ENCODE assay signal across 14 mouse cellular contexts in the genomic region with DNA sequence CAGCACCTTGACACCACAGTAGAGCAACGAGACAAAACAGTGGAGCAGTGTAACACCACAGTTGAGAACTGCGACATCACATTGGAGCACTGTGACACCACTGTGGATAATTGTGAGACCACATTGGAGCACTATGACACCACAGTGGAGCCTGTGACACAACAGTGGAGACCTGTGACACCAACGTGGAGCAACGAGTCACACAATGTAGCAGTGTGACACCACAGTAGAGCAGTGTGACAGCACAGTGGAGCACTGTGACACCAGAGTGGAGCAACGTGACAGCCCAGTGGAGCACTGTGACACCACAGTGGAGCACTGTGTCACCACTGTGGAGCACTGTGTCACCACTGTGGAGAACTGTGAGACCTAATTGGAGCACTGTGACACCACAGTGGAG.
DNase-seq lines count a peak whose midpoint lies in the region; ATAC-seq and TF ChIP-seq lines count a peak whose summit lies in the region.
"Had no signal": no experiment of that assay in that cellular context is flagged by ENCODE, and none has a peak within 500 bp of the region (broad histone marks: within the 10 kb centered on the region; RNA-seq: fewer than 3 reads in every experiment).

No protein-coding gene starts in this region.

- ATAC-seq in forebrain, postnatal 0 days, result 0 out of 2 replicates have a peak, but pooled peaks have one; percentile 11
- no peak for ATAC-seq in forebrain, embryonic 12.5 days (ENCODE audit: low FRiP score)
- peak; percentile 2; the same call in 1 of the 2 replicates for ATAC-seq in midbrain, postnatal 0 days (ENCODE audit: low FRiP score)

- TF ChIP-seq CTCF in forebrain, postnatal 0 days (IDR thresholded peaks at IDR 0.05; ENCODE audit: low read depth), result no peak
- TF ChIP-seq CTCF in midbrain, postnatal 0 days (IDR thresholded peaks at IDR 0.05), result no peak

- H3K4me3 ChIP-seq in forebrain, postnatal 0 days (ENCODE audit: low read depth, low read length), result no peak overlapping the region
- H3K4me3 ChIP-seq in forebrain, embryonic 12.5 days (replicated peaks), result no peak overlapping the region
- H3K4me3 ChIP-seq in midbrain, postnatal 0 days (ENCODE audit: low read depth, low read length), result no peak overlapping the region
- H3K4me3 ChIP-seq: embryonic facial prominence, embryonic 13.5 days; myocyte had no signal

- H3K4me2 ChIP-seq in forebrain, postnatal 0 days (ENCODE audit: low read depth), result no peak overlapping the region
- H3K4me2 ChIP-seq in forebrain, embryonic 12.5 days, result no peak overlapping the region
- H3K4me2 ChIP-seq in midbrain, postnatal 0 days (ENCODE audit: low read depth, low read length, poor library complexity, severe bottlenecking), result no peak overlapping the region
- H3K4me2 ChIP-seq: embryonic facial prominence, embryonic 13.5 days; lung, embryonic 14.5 days had no signal

- no peak overlapping the region for H3K27ac ChIP-seq in forebrain, postnatal 0 days (ENCODE audit: low read depth, low read length)
- no peak overlapping the region for H3K27ac ChIP-seq in forebrain, embryonic 12.5 days
- no peak overlapping the region for H3K27ac ChIP-seq in midbrain, postnatal 0 days (ENCODE audit: low read depth, low read length)
- H3K27ac ChIP-seq: embryonic facial prominence, embryonic 13.5 days had no signal

- H3K27me3 ChIP-seq in forebrain, postnatal 0 days (ENCODE audit: insufficient read depth, low read length), result no peaks in the 10 kb centered on the region
- H3K27me3 ChIP-seq in forebrain, embryonic 12.5 days, result no peaks in the 10 kb centered on the region
- H3K27me3 ChIP-seq in midbrain, postnatal 0 days (ENCODE audit: insufficient read depth, low read length), result no peaks in the 10 kb centered on the region
- H3K27me3 ChIP-seq: embryonic facial prominence, embryonic 13.5 days had no signal

- no peak overlapping the region for H3K9ac ChIP-seq in forebrain, postnatal 0 days
- H3K9ac ChIP-seq in forebrain, embryonic 12.5 days, result no peak overlapping the region
- H3K9ac ChIP-seq in midbrain, postnatal 0 days (replicated peaks; ENCODE audit: low read length, poor library complexity, severe bottlenecking), result no peak overlapping the region
- H3K9ac ChIP-seq: embryonic facial prominence, embryonic 13.5 days; lung, embryonic 14.5 days had no signal

- H3K9me3 ChIP-seq in forebrain, postnatal 0 days (ENCODE audit: low read length), result peaks cover 64% of the 10 kb centered on the region
- H3K9me3 ChIP-seq in forebrain, embryonic 12.5 days, result peaks cover 65% of the 10 kb centered on the region
- H3K9me3 ChIP-seq in midbrain, postnatal 0 days (ENCODE audit: low read length), result peaks cover 64% of the 10 kb centered on the region

- WGBS in forebrain, postnatal 0 days, result 72% methylated on average over 5 of the region's 5 CpGs
- WGBS in forebrain, embryonic 12.5 days, result 70% methylated on average over 5 of the region's 5 CpGs
- 68% methylated on average over 5 of the region's 5 CpGs for WGBS in midbrain, postnatal 0 days

- no peaks in the 10 kb centered on the region for H3K4me1 ChIP-seq in forebrain, postnatal 0 days (ENCODE audit: insufficient read depth)
- H3K4me1 ChIP-seq in forebrain, embryonic 12.5 days, result no peaks in the 10 kb centered on the region
- no peaks in the 10 kb centered on the region for H3K4me1 ChIP-seq in midbrain, postnatal 0 days (ENCODE audit: insufficient read depth, low read length)
- H3K4me1 ChIP-seq: embryonic facial prominence, embryonic 13.5 days had no signal

- H3K36me3 ChIP-seq in forebrain, postnatal 0 days (ENCODE audit: insufficient read depth), result no peaks in the 10 kb centered on the region
- H3K36me3 ChIP-seq in forebrain, embryonic 12.5 days (replicated peaks), result 0 out of 2 replicates have a peak, but pooled peaks cover 4% of the 10 kb centered on the region
- H3K36me3 ChIP-seq in midbrain, postnatal 0 days (ENCODE audit: insufficient read depth, low read length), result no peaks in the 10 kb centered on the region
- H3K36me3 ChIP-seq: embryonic facial prominence, embryonic 13.5 days had no signal

- no peak for DNase-seq in forebrain, postnatal 0 days
- peak; percentile 1 for DNase-seq in kidney, postnatal 14 days
- no peak for DNase-seq in kidney, postnatal 10 days
- peak; percentile 1 for DNase-seq in ovary, adult 18-20 months (ENCODE audit: low spot score)
- no peak for DNase-seq in ovary, postnatal 14 days (ENCODE audit: low spot score)
- no peak for DNase-seq in midbrain, postnatal 0 days (ENCODE audit: low spot score)
- DNase-seq in cerebellum, postnatal 10 days, result no peak
- DNase-seq: B cell, adult 2 months; cerebellum, adult 9-10 months; heart, postnatal 36 days; lung, embryonic 14.5 days had no signal

Comparison
In these comparisons a context has a peak if more than half of its experiments do, and no peak if none do; other contexts are left out.
1. DNase-seq: peak in kidney, postnatal 14 days (single experiment) and ovary, adult 18-20 months (single experiment); none in forebrain, postnatal 0 days (single experiment), kidney, postnatal 10 days (single experiment), ovary, postnatal 14 days (single experiment), midbrain, postnatal 0 days (single experiment) and cerebellum, postnatal 10 days (0 of 2).